Mouse (Mus musculus) mesoderm, embryonic 11.5 days (tissue): ENCODE data around the gene 4933400A11Rik.

ENCODE experiments used
- DNase-seq: peaks from one replicate; pipeline ENCODE4 v3.0.0-alpha.2; 2012; ENCODE audit warnings: low read depth, low spot score

4933400A11Rik gene

DNA sequence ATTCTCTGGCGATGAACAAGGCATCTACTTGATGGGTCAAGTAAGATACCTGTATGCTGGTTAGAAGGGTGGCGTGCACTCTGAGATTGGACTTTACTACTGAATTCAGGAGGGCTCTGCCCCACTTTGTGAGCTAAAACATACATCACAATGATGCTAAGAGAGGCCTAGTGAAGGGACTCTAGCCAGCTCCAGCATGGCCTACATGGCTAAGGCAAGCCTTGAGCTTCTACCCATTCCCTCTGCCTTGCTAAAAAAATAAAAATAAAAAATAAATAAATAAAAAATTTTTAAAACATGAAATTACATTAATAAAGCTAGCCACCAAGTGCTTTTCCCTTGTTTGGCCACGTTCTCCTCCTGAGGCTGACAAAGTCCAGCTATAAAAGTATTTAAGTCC is at the start of gene 4933400A11Rik:
Gene 4933400A11Rik (minus strand): TSS at position 101 of the 400 bp plus-strand sequence.
- DNase-seq: no peak

DNA sequence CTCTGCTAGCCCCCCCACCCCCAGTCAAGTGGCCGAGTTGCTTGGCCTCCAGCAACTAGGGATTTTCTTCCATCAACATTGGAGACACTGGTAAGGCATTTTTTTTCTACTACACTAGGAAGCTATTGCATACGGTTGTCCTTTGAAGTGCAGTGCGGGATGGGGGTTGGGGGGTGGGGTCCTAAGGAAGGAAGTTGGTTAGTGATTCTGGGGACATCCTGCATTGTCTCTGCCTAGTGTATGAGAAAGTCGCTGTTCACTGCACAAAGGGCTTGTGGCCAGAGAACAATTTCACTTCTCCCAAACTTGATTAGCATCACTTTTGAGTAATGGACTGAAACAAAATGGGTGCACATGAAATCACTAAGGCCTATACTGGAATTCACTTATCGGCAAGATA is 48.7 kb upstream of the 4933400A11Rik start:
- DNase-seq: no peak

DNA sequence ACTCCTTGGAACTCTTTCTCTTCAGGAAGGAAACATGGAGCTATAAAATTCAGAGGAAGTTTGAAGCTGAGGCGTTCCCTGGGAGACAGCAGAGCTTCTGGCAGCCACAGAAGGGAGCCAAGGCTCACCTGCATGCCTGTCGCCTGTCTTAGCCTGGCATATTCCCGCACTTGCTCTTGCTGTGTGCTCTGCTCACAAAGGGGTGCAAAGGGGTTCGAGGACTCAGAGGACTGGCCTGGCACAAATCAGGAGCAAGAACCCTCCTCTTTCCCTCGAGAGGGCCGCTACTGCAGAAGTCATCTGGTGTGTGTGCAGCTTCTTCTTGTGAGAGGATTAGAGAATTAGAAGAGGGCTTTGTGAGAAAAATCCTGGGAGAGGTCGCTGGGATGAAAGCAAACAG is 48.3 kb upstream of the 4933400A11Rik start:
- no peak for DNase-seq

DNA sequence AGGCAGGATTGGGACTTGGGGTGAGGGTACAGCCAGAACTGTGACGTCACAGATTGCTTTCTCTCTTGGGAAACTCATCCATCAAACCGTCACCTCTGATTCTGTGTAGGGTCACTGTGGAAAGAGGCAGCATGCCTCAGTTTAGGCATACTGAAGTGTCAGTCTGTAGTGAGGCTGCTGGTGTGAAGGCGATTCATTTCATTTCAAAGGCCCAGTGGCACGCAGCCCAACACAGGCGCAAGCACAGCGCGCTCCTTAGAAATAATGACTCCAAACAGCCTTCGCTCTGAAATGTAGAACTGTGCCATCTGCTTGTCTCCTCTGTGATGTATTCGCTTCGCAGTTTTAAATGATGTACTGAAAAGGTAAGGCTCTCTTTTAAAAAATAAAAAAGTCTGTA is 47.5 kb upstream of the 4933400A11Rik start:
- peak; percentile 32 for DNase-seq

DNA sequence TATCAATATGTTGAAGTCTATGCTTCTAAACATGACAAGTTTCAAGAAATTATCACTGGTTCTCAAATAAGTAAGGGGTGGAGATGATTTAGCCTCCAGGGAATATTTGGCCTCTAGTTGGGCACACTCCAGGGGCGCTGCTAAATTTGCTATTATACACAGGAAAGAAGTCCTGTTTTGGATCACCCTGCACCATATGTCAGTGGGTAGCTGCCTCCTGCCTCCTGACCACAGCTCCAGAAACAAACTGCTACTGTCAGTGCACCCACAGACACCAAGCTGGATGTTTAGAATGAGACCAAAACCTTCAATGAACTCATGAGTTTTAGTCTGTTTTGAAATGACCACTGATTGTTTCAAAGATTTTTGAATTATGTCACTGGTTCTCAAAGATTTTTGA is 34.2 kb upstream of the 4933400A11Rik start:
- DNase-seq: no peak

DNA sequence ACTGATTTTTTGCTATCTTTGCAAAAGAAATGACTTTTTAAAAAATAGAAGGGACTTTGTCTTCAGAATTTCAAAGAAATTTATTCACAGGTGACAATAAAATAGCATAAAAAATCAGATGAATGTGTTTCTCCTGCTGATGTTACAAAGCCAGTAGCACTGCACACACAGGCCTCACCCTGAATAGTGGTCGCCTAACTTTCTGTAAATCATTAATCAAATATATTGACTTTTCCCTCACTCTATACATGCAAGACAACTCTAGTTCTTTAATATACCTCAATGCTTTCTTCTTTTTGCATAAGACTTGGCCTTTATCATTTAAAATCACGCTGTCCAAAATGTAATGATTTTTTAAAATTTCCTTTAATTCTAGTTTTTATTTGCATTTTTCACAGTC is 32.3 kb upstream of the 4933400A11Rik start:
- DNase-seq: no peak

DNA sequence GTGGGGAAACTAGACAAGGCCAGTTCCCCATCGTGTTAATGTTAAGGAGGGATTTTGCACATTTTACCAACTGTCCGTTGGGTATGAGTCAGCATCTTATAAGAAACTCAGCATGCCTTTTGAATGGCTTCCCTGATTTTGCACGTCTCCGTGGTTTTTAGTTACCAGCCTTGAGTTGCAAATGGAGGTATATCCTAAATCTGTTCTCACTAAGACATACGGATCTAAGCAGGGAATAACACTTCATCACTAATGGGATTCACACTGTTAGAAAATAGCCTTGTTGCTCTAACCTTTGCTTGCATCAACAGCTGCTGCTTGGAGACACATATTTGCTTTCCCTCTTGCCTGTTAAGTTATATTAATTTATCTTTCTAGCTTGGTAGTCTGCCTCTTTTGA is 31.9 kb upstream of the 4933400A11Rik start:
- no peak for DNase-seq

DNA sequence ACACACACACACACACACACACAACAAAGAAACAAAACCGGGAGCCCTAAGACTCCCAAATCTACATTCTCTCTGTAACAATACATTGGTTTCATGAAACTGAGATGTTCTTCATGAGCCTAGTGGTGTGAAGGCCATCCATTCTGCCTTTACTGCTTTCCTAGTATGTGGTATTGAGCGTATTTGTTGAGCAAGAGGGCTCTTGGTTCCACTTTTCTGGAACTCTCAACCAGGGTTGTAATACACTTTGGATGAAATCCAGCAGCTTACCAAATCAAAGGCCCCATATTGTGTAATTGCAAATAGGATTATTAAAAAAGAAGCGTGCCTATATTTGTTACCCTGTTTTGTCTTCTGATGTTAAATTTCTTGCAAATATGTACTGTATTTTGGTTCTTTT is 28.3 kb upstream of the 4933400A11Rik start:
- DNase-seq: no peak

DNA sequence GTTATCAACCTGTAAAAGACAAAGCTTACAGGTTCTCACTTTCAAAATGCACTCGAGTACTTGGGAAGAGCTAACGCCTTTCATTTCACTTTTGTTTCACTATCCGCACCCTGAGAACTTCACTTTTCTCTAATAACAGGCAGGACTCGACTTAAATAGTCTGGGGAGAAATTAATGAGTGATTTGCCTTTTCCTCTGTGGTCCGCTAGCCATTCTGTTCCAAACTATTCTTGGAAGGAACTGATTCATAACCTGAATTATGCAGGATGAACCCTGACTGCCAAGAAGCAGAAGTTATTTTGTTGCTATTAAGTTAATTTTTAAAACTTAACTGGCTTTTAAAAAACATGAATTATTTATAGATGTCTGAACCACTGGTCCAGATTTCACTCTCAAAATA is 26.4 kb upstream of the 4933400A11Rik start:
- DNase-seq: no peak

DNA sequence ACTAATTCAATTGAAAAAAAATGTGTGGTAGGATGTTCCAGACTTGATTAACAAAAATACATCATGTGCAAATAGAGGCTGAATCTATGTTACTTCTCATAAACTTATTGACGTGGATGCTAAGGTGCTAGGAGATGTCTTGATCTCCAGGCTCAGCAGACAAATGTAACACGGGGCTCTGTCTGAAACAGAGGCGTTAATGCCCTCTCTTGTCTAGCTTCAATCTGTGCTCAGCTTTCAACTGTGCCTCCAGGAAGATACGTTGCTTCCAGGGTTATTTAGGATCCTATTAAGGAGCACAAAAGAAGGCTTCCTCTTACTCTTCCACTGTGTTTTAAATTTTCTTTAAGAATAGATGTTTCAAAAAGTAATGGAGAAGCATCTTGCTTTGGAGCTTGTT is 20.8 kb upstream of the 4933400A11Rik start:
- DNase-seq: no peak

DNA sequence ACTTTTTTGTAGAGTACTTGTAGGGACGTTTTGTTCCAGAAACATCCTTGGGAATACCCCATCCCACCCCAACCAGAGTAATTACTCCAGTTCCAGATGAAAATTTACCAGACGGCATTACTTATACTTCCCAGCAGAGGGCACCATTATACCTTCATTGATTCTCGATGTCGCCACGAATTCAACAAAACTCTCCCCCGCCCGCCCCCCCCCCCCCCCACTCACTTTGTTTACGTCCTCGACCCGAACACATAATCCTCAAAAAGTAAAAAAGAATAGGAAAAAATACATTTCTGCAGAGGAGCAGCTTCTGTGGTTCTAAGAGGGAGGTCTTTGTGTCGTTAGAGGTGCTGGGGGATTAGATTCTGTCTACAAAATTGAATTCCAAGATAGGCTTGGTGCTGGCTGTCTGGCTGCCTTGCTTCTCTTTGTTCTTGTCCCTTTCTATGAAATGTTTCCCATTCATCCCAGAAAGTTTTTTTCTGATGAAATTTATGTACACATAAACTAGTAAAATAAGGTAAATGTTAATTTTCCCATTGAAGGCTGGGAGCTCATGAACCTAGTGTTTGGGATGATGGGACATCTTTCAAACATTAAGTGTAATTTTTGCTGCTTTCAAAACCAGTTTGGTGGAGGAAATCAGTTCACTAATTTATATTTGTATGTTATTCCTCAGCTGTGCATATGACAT is 19.7 kb upstream of the 4933400A11Rik start:
- DNase-seq: peak; percentile 61

DNA sequence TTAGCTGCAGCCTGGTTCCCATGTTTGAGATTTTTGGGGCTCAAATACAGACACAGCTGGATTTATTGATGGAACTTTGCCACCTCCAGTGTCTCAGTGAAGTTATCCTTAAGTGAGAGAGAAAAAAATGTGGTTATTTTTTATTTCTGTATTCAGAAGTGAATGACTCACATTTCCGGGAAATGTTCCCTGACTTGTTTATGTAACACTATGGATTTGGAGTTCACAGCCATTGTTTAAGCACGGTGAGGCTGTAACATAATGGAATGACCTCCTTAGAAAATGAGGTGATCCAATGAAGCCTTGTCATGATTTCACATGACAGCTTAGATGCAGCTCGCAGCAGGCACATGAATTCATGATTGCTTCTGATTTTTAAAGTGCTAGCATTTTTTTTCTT is 17.7 kb upstream of the 4933400A11Rik start:
- DNase-seq: no peak

DNA sequence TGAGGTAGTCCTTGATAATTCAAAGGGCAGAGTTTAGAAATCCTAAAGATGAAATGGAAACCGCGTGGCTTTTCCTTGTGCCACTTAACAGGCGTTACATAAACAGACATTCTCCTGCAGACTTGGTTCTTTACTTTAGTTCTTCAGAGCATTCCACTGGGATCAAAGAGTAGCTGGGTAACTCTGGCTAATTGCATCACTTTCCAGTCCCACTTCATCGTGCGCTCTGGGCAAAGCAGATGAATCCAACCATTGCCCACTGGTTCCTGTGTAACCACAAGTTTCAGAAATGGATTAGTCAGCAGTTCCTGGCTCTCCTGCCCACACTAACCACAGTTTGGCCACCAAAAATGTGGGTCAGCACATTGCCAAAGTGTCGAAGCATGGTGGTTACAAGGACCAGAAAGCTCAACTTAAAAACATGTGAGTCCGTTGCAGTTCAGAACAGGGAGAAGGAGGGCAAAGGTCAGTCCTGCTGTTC is 15.4 kb upstream of the 4933400A11Rik start:
- no peak for DNase-seq

DNA sequence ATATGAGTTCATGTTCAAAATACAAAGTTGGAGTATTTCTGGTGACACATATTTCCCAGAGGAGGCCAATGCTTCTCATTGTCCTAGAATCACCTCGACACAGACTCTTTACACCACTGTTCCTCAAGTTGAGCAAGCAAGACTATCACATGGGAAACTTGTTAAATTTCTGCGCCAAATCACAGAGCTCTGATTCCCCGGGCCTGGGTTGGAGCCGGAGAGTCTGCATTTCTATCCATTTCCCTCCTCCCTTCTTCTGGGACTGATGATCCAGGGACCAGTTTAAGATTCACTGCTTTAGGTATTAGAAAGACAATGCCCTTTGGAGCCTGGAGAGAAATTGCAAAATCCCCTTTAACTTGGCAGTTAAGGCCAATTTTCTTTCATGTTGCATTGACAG is 15.0 kb upstream of the 4933400A11Rik start:
- no peak for DNase-seq

DNA sequence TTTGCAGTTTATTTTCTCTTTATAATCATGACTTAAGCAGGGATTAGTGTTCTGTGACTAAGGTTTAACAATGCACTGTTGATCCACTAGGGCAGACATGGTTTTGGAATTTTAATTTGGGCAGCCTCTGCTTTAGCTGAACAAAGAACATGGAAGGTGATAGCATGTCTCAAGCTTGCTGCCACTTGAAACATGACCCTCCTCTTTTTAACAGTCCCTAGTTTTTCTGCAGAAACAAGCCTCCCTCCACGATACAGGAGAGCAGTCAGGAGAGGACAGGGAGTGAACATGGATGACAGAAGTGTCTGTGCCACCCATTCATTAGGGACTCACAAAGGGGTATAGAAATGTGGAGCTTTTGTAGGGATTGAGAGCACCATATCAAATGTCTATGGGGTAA is 13.4 kb upstream of the 4933400A11Rik start:
- peak; percentile 12 for DNase-seq

DNA sequence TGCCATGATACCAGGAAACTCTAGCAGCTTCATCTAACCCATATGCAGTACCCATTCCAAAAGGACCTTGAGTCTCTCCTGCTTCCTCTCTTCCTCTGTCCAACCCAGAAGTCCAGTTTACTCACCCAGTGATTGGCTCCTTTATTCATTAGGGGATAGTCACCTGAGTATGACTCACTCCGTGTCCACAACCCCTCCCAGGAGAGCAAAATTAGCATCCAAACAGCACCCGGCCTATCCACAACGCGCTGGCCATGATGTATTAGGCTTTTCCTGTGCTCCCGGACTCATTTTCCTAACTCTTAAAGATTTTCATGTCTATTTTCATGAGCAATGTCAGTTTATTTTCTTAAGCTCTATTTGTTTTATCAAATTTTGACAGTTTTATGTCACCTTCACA is 10.3 kb upstream of the 4933400A11Rik start:
- no peak for DNase-seq

DNA sequence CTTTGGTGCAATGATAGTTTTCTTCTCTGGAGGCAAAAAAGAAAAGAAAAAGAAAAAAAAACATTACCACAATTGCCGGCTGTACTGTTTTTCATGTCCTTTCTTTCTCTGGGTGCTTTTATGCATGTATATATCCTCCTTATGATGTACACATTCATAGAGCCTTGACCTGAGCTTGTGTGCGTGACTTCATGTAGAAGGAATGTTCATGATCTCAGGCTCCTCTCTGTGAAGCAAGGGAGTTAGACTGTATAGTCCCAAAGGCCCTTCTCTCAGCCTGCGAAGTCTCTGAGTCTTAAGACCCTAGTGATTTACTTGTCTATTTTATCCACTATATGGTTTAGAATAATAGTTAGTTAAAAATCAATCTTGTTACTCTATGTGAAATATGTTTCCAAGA is 21.4 kb downstream of the 4933400A11Rik start:
- DNase-seq: no peak

DNA sequence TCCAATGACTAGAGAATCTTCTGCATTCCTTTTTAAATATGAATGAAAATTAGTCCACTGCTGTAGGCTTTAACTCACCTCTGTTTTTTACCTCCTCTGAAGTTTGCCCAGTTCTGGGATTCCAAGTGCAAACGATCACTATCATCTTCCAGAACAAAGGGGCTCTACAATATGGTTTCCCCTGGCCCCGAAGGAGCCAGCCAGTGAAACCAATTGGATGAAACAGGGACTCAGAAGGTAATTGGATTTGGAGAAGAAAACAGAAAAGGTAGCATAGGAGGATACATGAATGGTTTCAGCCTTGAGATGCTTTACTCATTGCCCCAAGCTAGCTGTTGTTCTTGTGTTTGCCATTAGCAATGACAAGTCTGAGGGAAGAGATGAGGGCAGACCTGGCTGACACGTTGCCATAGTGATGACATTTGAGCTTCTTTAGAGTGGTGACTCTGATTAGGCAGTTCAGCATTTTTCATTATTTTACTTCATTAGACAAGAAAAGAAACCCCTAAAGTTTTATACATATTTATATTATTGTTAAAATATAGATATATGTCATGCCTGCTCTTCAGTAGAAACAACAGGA is 44.0 kb downstream of the 4933400A11Rik start:
- DNase-seq: no peak
